Mouse (Mus musculus) regulatory T cell (primary cell): Measurements from ENCODE around the gene Jund.

ENCODE experiments used
- in situ Hi-C: fragments of 300-600 bp; cut with MboI, MseI; formaldehyde crosslinking; loops from one replicate; pipeline ENCODE4 v1.15.1; 2025; ENCODE audit warnings: high pct_unique_total_duplicates

Gene Jund

GRCm38 (mm10) chr8:70698310-70699109, at the start of gene Jund:
TSS of gene Jund (plus strand) at chr8:70698949.
- in situ Hi-C loops, result no loop called here

GRCm38 (mm10) chr8:70649324-70649723, 49.4 kb upstream of the Jund start:
- in situ Hi-C loops, result no loop called here

GRCm38 (mm10) chr8:70650351-70650750, 48.4 kb upstream of the Jund start:
- in situ Hi-C loops, result no loop called here

GRCm38 (mm10) chr8:70653226-70653625, 45.5 kb upstream of the Jund start:
- in situ Hi-C loops, result no loop called here

- in situ Hi-C loops, result no loop called here
Measured at GRCm38 (mm10) chr8:70654121-70654520, 44.6 kb upstream of the Jund start.

GRCm38 (mm10) chr8:70655469-70655868, 43.3 kb upstream of the Jund start:
- in situ Hi-C loops, result loop anchor here (5.0 kb wide), 1 partner anchor 43 kb away; no protein-coding TSS in a partner anchor

GRCm38 (mm10) chr8:70656193-70656790, 42.5 kb upstream of the Jund start:
- in situ Hi-C loops, result loop anchor here (5.0 kb wide), 1 partner anchor 44 kb away; no protein-coding TSS in a partner anchor

GRCm38 (mm10) chr8:70657214-70657613, 41.5 kb upstream of the Jund start:
- in situ Hi-C loops, result loop anchor here (5.0 kb wide), 1 partner anchor 45 kb away; no protein-coding TSS in a partner anchor

- in situ Hi-C loops, result loop anchor here (5.0 kb wide), 1 partner anchor 45 kb away; no protein-coding TSS in a partner anchor
Measured at GRCm38 (mm10) chr8:70657739-70658138, 41.0 kb upstream of the Jund start.

- in situ Hi-C loops, result loop anchor here (5.0 kb wide), 1 partner anchor 47 kb away; no protein-coding TSS in a partner anchor
Measured at GRCm38 (mm10) chr8:70658897-70659603, 39.7 kb upstream of the Jund start.

- in situ Hi-C loops, result loop anchor here (5.0 kb wide), 1 partner anchor 47 kb away; no protein-coding TSS in a partner anchor
Measured at GRCm38 (mm10) chr8:70659604-70660272, 39.0 kb upstream of the Jund start.

GRCm38 (mm10) chr8:70660273-70660725, 38.5 kb upstream of the Jund start, which contains the start of gene Pgpep1:
TSS of gene Pgpep1 (minus strand) at chr8:70660388.
- in situ Hi-C loops, result no loop called here

GRCm38 (mm10) chr8:70663691-70664090, 35.1 kb upstream of the Jund start:
- in situ Hi-C loops, result no loop called here

GRCm38 (mm10) chr8:70664631-70665030, 34.1 kb upstream of the Jund start:
- in situ Hi-C loops, result loop anchor here (5.0 kb wide), 1 partner anchor 48 kb away; no protein-coding TSS in a partner anchor

GRCm38 (mm10) chr8:70665599-70665998, 33.1 kb upstream of the Jund start:
- in situ Hi-C loops, result loop anchor here (5.0 kb wide), 1 partner anchor 47 kb away; no protein-coding TSS in a partner anchor

GRCm38 (mm10) chr8:70667071-70667470, 31.7 kb upstream of the Jund start:
- in situ Hi-C loops, result loop anchor here (5.0 kb wide), 1 partner anchor 45 kb away; no protein-coding TSS in a partner anchor

GRCm38 (mm10) chr8:70671615-70672324, 27.0 kb upstream of the Jund start:
- in situ Hi-C loops, result no loop called here

- in situ Hi-C loops, result no loop called here
Measured at GRCm38 (mm10) chr8:70672325-70673078, 26.2 kb upstream of the Jund start.

GRCm38 (mm10) chr8:70673079-70673856, 25.5 kb upstream of the Jund start, which contains the start of gene Lsm4:
TSS of gene Lsm4 (plus strand) at chr8:70673248.
- in situ Hi-C loops, result no loop called here
